Mouse (Mus musculus): Measurements from ENCODE around the gene Ccdc149.

DNA sequence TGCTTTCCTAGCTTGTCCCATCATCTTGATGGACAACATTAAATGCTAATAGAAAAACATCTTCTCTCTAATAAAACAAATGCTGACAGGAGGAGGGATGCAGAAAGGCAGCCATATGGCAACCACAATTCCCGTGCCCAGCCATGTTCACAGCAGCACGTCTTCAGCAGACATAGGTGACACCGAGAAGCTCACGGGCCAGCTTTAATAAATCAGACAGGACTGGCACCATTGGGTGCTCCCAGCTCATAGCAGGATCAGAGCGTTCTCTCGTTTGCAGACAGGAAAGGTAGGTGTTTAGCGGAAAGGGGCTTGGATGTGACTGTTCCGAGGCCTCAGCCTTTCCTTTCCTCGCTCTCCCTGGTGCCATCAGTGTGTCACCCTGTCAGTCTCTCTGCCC, 95.5 kb downstream of the Ccdc149 start:
- TF ChIP-seq CTCF (IDR thresholded peaks at IDR 0.05; ENCODE audit: borderline replicate concordance, extremely low read depth, insufficient read depth, insufficient read length) (no peak), POLR2A (IDR thresholded peaks at IDR 0.05; ENCODE audit: borderline replicate concordance, extremely low read depth, insufficient read depth, insufficient read length, poor library complexity, severe bottlenecking) (no peak)
